8 mouse cellular contexts compared by ENCODE assay signal in the genomic region with DNA sequence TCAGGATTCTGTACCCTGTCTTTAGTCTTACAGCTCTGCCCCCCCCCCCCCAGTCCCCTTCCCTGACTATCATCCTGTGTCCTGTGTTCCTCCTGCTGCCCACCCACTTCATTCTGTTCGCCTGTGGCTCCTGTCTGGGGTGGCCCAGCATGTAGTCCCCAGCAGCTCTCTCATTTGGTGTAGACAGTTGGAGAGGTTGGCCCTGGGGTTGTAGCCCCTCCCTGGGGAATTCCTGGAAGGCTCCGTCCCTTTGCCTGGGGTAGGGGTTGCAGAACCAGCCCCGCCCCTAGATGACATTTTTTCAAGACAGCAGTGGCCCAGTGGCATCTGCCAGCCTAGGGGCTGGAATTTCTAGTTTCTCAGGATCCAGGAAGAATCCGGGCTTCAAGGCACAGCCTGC. TPM values are rescaled to one million over a fixed set of nuclear protein-coding genes. Genes with fewer than 3 reads are reported as not detected.
A peak's percentile ranks its signal among the peaks of the same experiment; 100 is the strongest.
DNase-seq lines count a peak whose midpoint lies in the region; ATAC-seq and TF ChIP-seq lines count a peak whose summit lies in the region.

No protein-coding gene starts in this region.

- no peak for ATAC-seq in kidney, embryonic 15.5 days (replicated peaks; ENCODE audit: low FRiP score)
- ATAC-seq in intestine, embryonic 14.5 days (replicated peaks; ENCODE audit: low FRiP score, low TSS enrichment, low read depth) = no peak
- no peak; the same call in 1 of the 2 replicates for ATAC-seq in midbrain, postnatal 0 days (ENCODE audit: low FRiP score)

- WGBS in kidney, embryonic 15.5 days = 35% methylated on average over 4 of the region's 4 CpGs
- WGBS in intestine, embryonic 14.5 days = 38% methylated on average over 4 of the region's 4 CpGs
- WGBS in midbrain, postnatal 0 days = 23% methylated on average over 4 of the region's 4 CpGs

- H3K4me2 ChIP-seq in kidney, embryonic 15.5 days = peak overlapping the region; percentile 99
- H3K4me2 ChIP-seq in intestine, embryonic 14.5 days (ENCODE audit: low read length) = peak overlapping the region; percentile 97
- H3K4me2 ChIP-seq in midbrain, postnatal 0 days (ENCODE audit: low read depth, low read length, poor library complexity, severe bottlenecking) = peak overlapping the region; percentile 91

- peak overlapping the region; percentile 86 for H3K4me3 ChIP-seq in kidney, embryonic 15.5 days (replicated peaks)
- H3K4me3 ChIP-seq in brown adipose tissue, adult 24 weeks (ENCODE audit: insufficient read depth, low read depth, low read length) = peak overlapping the region; percentile 82
- H3K4me3 ChIP-seq in intestine, embryonic 14.5 days (ENCODE audit: low read depth, low read length) = peak overlapping the region; percentile 71
- H3K4me3 ChIP-seq in midbrain, postnatal 0 days (ENCODE audit: low read depth, low read length) = peak overlapping the region; percentile 80

- intact Hi-C loops in left cerebral cortex, postnatal 10 days (cut with DNase I) = no loop called here

- H3K27ac ChIP-seq in kidney, embryonic 15.5 days = 0 out of 2 replicates have a peak overlapping the region, but pooled peaks have one; percentile 43
- no peak overlapping the region; the same call in 1 of the 2 replicates for H3K27ac ChIP-seq in brown adipose tissue, adult 24 weeks (replicated peaks; ENCODE audit: low read depth, low read length)
- H3K27ac ChIP-seq in intestine, embryonic 14.5 days (ENCODE audit: low read depth) = no peak overlapping the region
- no peak overlapping the region for H3K27ac ChIP-seq in midbrain, postnatal 0 days (ENCODE audit: low read depth, low read length)

- H3K4me1 ChIP-seq in kidney, embryonic 15.5 days = peaks cover 61% of the 10 kb centered on the region
- peaks cover 9% of the 10 kb centered on the region; the same call in 1 of the 2 replicates for H3K4me1 ChIP-seq in brown adipose tissue, adult 24 weeks (ENCODE audit: control insufficient read depth, insufficient read depth, insufficient read length, low read length)
- H3K4me1 ChIP-seq in intestine, embryonic 14.5 days (replicated peaks; ENCODE audit: control insufficient read depth, insufficient read depth, low read length) = peaks cover 18% of the 10 kb centered on the region
- peaks cover 4% of the 10 kb centered on the region for H3K4me1 ChIP-seq in midbrain, postnatal 0 days (ENCODE audit: insufficient read depth, low read length)

- H3K27me3 ChIP-seq in kidney, embryonic 15.5 days = peaks cover 8% of the 10 kb centered on the region
- H3K27me3 ChIP-seq in intestine, embryonic 14.5 days (replicated peaks; ENCODE audit: control insufficient read depth, insufficient read depth, low read length) = peaks cover 8% of the 10 kb centered on the region
- 0 out of 2 replicates have a peak, but pooled peaks cover 7% of the 10 kb centered on the region for H3K27me3 ChIP-seq in midbrain, postnatal 0 days (ENCODE audit: insufficient read depth, low read length)

- H3K36me3 ChIP-seq in kidney, embryonic 15.5 days = 0 out of 2 replicates have a peak, but pooled peaks cover 10% of the 10 kb centered on the region
- peaks cover 9% of the 10 kb centered on the region; the same call in 1 of the 2 replicates for H3K36me3 ChIP-seq in intestine, embryonic 14.5 days (ENCODE audit: control insufficient read depth, insufficient read depth, low read length)
- peaks cover 22% of the 10 kb centered on the region for H3K36me3 ChIP-seq in midbrain, postnatal 0 days (ENCODE audit: insufficient read depth, low read length)

- peak overlapping the region; percentile 81 for H3K9ac ChIP-seq in kidney, embryonic 15.5 days
- peak overlapping the region; percentile 73 for H3K9ac ChIP-seq in intestine, embryonic 14.5 days (ENCODE audit: low read length)
- peak overlapping the region; percentile 87 for H3K9ac ChIP-seq in midbrain, postnatal 0 days (replicated peaks; ENCODE audit: low read length, poor library complexity, severe bottlenecking)

- no peaks in the 10 kb centered on the region for H3K9me3 ChIP-seq in kidney, embryonic 15.5 days (replicated peaks)
- no peaks in the 10 kb centered on the region for H3K9me3 ChIP-seq in intestine, embryonic 14.5 days (ENCODE audit: control insufficient read depth, low read length)
- no peaks in the 10 kb centered on the region for H3K9me3 ChIP-seq in midbrain, postnatal 0 days (ENCODE audit: low read length)

- DNase-seq in kidney, postnatal 25 days = no peak
- no peak for DNase-seq in intestine, embryonic 14.5 days (ENCODE audit: low spot score)
- DNase-seq in midbrain, postnatal 0 days (ENCODE audit: low spot score) = no peak
- DNase-seq in left cerebral cortex, adult 8-10 months (ENCODE audit: low spot score in 2 of 2) = no peak
- DNase-seq in ovary, postnatal 36 days (ENCODE audit: low spot score) = no peak
- DNase-seq in left cerebral cortex, postnatal 10 days (ENCODE audit: extremely low spot score in 1 of 2, low spot score in 2 of 2) = no peak

- TF ChIP-seq CTCF in midbrain, postnatal 0 days (IDR thresholded peaks at IDR 0.05) = no peak

RNA-seq across cellular contexts. Expression of a gene that starts 0.9 kb away (rescaled TPM):
- polyA plus RNA-seq in kidney, embryonic 15.5 days (2015; fragmentation: Nextera tagmentation; extraction: Ambion mirVana) = 10.3 and 11.5 TPM in 2 replicates
- polyA plus RNA-seq in brown adipose tissue, adult 24 weeks (2012; ENCODE audit: insufficient read depth, insufficient read length, missing spikeins) = 8.3 and 11.5 TPM in 2 replicates
- polyA plus RNA-seq in intestine, embryonic 14.5 days (2014; fragmentation: Nextera tagmentation; extraction: Ambion mirVana) = 4.8 and 6.9 TPM in 2 replicates
- 31.9 and 40.6 TPM in 2 replicates for total RNA-seq in midbrain, postnatal 0 days (2014; rRNA removed)
- polyA plus RNA-seq in midbrain, postnatal 0 days (2015; fragmentation: Nextera tagmentation; extraction: Ambion mirVana) = 13.6 and 15.4 TPM in 2 replicates
- total RNA-seq in left cerebral cortex, adult 8-10 months (2022) = 10 to 100 TPM; 36.8 to 42.2 (median 37.9) TPM
- total RNA-seq in left cerebral cortex, postnatal 10 days (2021) = 10 to 100 TPM; 32.8 to 35.9 TPM

RNA-seq across cellular contexts. Expression of a gene that starts 7.4 kb away (rescaled TPM):
- 0.62 and 1.6 TPM in 2 replicates for polyA plus RNA-seq in kidney, embryonic 15.5 days (2015; fragmentation: Nextera tagmentation; extraction: Ambion mirVana)
- polyA plus RNA-seq in brown adipose tissue, adult 24 weeks (2012; ENCODE audit: insufficient read depth, insufficient read length, missing spikeins) = not detected in 2 replicates
- 0.58 and 0.59 TPM in 2 replicates for polyA plus RNA-seq in intestine, embryonic 14.5 days (2014; fragmentation: Nextera tagmentation; extraction: Ambion mirVana)
- 1.4 TPM in 1 of 2 replicates, not detected in the other for total RNA-seq in midbrain, postnatal 0 days (2014; rRNA removed)
- 0.47 and 0.54 TPM in 2 replicates for polyA plus RNA-seq in midbrain, postnatal 0 days (2015; fragmentation: Nextera tagmentation; extraction: Ambion mirVana)
- 1 to 10 TPM in 3 of 4 experiments, under 1 TPM in 1; 0.77 to 2.4 (median 1.2) TPM for total RNA-seq in left cerebral cortex, adult 8-10 months (2022)
- 1 to 10 TPM; 1.2 to 1.7 TPM for total RNA-seq in left cerebral cortex, postnatal 10 days (2021)

RNA-seq across cellular contexts. Expression of a gene that starts 7.9 kb away (rescaled TPM):
- polyA plus RNA-seq in kidney, embryonic 15.5 days (2015; fragmentation: Nextera tagmentation; extraction: Ambion mirVana) = 87.0 and 94.6 TPM in 2 replicates
- 66.1 and 78.7 TPM in 2 replicates for polyA plus RNA-seq in brown adipose tissue, adult 24 weeks (2012; ENCODE audit: insufficient read depth, insufficient read length, missing spikeins)
- polyA plus RNA-seq in intestine, embryonic 14.5 days (2014; fragmentation: Nextera tagmentation; extraction: Ambion mirVana) = 85.0 and 86.8 TPM in 2 replicates
- total RNA-seq in midbrain, postnatal 0 days (2014; rRNA removed) = 9.6 and 12.6 TPM in 2 replicates
- polyA plus RNA-seq in midbrain, postnatal 0 days (2015; fragmentation: Nextera tagmentation; extraction: Ambion mirVana) = 23.4 and 24.5 TPM in 2 replicates
- 10 to 100 TPM; 20.2 to 31.9 (median 27.2) TPM for total RNA-seq in left cerebral cortex, adult 8-10 months (2022)
- 10 to 100 TPM; 18.3 to 20.3 TPM for total RNA-seq in left cerebral cortex, postnatal 10 days (2021)

RNA-seq across cellular contexts. Expression of a gene that starts 15.1 kb away (rescaled TPM):
- 0.08 TPM in 1 of 2 replicates, not detected in the other for polyA plus RNA-seq in kidney, embryonic 15.5 days (2015; fragmentation: Nextera tagmentation; extraction: Ambion mirVana)
- 1.0 TPM in 1 of 2 replicates, not detected in the other for polyA plus RNA-seq in brown adipose tissue, adult 24 weeks (2012; ENCODE audit: insufficient read depth, insufficient read length, missing spikeins)
- 0.07 and 0.11 TPM in 2 replicates for polyA plus RNA-seq in intestine, embryonic 14.5 days (2014; fragmentation: Nextera tagmentation; extraction: Ambion mirVana)
- total RNA-seq in midbrain, postnatal 0 days (2014; rRNA removed) = 0.09 and 0.16 TPM in 2 replicates
- not detected in 2 replicates for polyA plus RNA-seq in midbrain, postnatal 0 days (2015; fragmentation: Nextera tagmentation; extraction: Ambion mirVana)
- 1 to 10 TPM; 2.0 to 2.3 (median 2.2) TPM for total RNA-seq in left cerebral cortex, adult 8-10 months (2022)
- total RNA-seq in left cerebral cortex, postnatal 10 days (2021) = under 1 TPM; 0.39 to 0.49 TPM

RNA-seq across cellular contexts. Expression of a gene that starts 20.1 kb away (rescaled TPM):
- 105 and 114 TPM in 2 replicates for polyA plus RNA-seq in kidney, embryonic 15.5 days (2015; fragmentation: Nextera tagmentation; extraction: Ambion mirVana)
- polyA plus RNA-seq in brown adipose tissue, adult 24 weeks (2012; ENCODE audit: insufficient read depth, insufficient read length, missing spikeins) = 9.3 and 10.3 TPM in 2 replicates
- 93.3 and 93.9 TPM in 2 replicates for polyA plus RNA-seq in intestine, embryonic 14.5 days (2014; fragmentation: Nextera tagmentation; extraction: Ambion mirVana)
- 92.6 and 98.3 TPM in 2 replicates for total RNA-seq in midbrain, postnatal 0 days (2014; rRNA removed)
- polyA plus RNA-seq in midbrain, postnatal 0 days (2015; fragmentation: Nextera tagmentation; extraction: Ambion mirVana) = 147 and 149 TPM in 2 replicates
- total RNA-seq in left cerebral cortex, adult 8-10 months (2022) = 10 to 100 TPM; 66.8 to 73.4 (median 70.6) TPM
- 10 to 100 TPM; 85.7 to 94.7 TPM for total RNA-seq in left cerebral cortex, postnatal 10 days (2021)
